Mouse (Mus musculus) mesoderm, embryonic 11.5 days (tissue): Measurements from ENCODE around the gene Gm3336.

Experiments used
- DNase-seq: peaks from one replicate; pipeline ENCODE4 v3.0.0-alpha.2; 2012; ENCODE audit warnings: low read depth, low spot score

Gm3336 gene

GRCm38 (mm10) chr8:70747211-70747890 lies 29.0 kb downstream of the Gm3336 start:
- DNase-seq: no peak

- no peak for DNase-seq
Observed at GRCm38 (mm10) chr8:70748246-70749096, 30.1 kb downstream of the Gm3336 start.

DNA sequence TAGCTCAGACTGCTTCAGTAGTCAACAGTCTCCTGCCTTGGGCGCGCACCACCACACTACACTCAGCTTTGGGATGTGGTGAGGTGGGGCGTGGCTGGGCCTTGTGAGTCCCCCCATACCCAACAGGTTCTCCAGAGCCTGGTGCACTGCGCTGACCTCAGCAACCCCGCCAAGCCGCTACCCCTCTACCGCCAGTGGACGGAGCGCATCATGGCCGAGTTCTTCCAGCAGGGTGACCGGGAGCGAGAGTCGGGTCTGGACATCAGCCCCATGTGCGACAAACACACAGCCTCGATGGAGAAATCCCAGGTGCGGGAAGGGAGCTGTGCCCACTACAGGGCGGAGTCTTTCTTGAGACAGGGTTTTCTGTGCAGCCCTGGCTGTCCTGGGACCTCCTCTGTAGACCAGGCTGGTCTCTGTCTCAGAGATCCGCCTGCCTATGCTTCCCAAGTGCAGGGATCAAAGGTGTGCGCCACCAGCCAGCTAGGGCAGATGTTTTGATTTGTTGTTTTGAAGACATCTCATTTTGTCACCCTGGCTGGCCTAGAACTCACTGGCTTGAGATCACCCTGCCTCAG lies 30.8 kb downstream of the Gm3336 start:
- DNase-seq: no peak

GRCm38 (mm10) chr8:70750128-70750680 lies 31.9 kb downstream of the Gm3336 start:
- no peak for DNase-seq

GRCm38 (mm10) chr8:70752000-70752764 lies 33.8 kb downstream of the Gm3336 start:
- peak; percentile 72 for DNase-seq

GRCm38 (mm10) chr8:70753151-70753550 lies 34.8 kb downstream of the Gm3336 start:
- DNase-seq: no peak

GRCm38 (mm10) chr8:70754043-70754870 lies 35.9 kb downstream of the Gm3336 start, which contains the start of gene Rab3a:
Gene Rab3a (plus strand): TSS chr8:70754679.
- peak; percentile 98 for DNase-seq

GRCm38 (mm10) chr8:70754871-70755660 lies 36.7 kb downstream of the Gm3336 start:
- no peak for DNase-seq

- DNase-seq: no peak
Observed at GRCm38 (mm10) chr8:70755661-70756475, 37.5 kb downstream of the Gm3336 start.

GRCm38 (mm10) chr8:70756476-70757040 lies 38.2 kb downstream of the Gm3336 start:
- DNase-seq: no peak

- DNase-seq: no peak
Observed at GRCm38 (mm10) chr8:70757523-70758307, 39.4 kb downstream of the Gm3336 start.

DNA sequence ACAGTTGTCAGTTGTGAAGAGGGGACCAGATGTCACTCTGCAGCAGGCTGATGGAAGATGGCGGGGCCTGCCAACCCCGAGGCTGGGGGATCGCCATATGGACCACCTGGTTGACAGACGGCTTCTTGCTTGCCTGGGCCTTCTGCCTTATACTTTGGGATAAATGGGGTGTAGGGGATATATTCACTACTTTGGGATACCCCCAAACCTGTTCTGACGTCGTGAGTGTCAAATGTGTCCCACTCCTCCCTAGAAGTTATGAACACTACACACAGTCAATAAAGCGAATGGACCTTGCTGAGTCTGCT lies 39.9 kb downstream of the Gm3336 start:
- DNase-seq: no peak

DNA sequence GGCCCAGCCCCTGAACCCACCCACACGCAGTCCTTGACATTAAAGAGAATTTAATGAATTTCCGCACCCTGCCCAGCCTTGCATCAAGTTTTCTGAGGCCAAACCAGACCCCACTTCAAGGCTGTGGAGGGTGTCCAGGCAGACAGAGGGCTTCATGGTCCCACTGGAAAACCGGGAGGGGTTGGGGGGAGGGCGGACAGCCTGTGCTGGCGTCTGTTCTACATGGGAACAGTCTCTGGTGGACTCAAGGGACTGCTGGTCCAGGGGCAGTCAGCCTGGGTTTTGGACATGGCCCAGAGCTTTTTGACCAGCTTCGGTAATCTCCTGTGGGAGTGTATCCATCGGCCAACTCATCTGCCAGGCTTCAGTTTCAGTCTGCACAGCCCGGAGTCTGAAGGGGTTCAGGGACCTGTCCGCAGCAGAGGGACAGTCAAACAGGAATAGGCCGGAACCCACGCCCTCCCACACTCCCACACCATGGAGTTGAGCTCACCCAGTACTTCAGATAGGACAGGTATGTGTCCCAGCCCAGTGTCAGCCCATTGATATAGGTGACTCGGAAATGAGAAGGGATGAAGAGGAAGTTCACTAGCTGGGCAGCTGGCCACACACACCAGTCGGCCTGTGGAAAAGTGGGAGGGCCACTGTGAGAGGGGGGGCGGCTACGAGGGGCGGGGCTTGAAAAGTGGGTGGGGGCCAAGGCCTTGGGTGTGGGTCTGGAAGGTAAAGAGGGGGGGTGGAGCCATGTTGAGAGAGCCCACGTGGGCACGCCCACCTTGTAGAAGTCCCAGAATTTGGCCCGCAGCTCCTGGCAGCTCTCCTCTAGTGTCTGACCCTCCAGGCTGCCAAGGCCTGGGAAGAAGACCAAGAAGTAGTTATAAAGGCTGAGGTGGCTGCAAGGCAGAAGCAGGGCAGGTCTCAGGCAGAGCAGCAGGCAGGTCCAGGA lies 40.5 kb downstream of the Gm3336 start:
- DNase-seq: no peak

GRCm38 (mm10) chr8:70760350-70760749 lies 42.0 kb downstream of the Gm3336 start:
- no peak for DNase-seq

GRCm38 (mm10) chr8:70760775-70761406 lies 42.5 kb downstream of the Gm3336 start, which contains the start of gene Mpv17l2:
Gene Mpv17l2 (minus strand): TSS chr8:70760946.
- peak; percentile 99 for DNase-seq

DNA sequence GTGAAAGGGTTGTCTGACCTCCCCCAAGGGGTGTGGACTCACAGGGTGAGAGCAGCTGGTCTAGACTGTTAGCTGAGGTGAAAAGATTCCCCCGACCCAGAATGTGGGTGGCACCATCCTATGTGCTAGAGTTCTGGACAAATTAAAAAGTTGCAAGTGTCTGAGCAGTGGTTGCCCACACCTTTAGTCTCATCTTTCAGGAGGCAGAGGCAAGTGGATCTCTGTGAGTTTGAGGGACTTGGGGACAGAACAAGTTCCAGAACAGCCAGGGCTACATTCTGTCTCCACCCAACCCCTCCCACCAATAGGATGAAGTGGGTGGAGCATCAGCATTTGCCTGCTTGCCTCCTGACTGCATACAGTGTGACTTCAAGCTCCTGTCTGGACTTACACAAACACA lies 43.8 kb downstream of the Gm3336 start:
- no peak for DNase-seq
